ENCODE assay signal across 12 mouse cellular contexts in genomic region chr15:11008756-11009155, GRCm38 (mm10). TPM values are rescaled to one million over a fixed set of nuclear protein-coding genes. Genes with fewer than 3 reads are reported as not detected.
DNase-seq lines count a peak whose midpoint lies in the region; ATAC-seq and TF ChIP-seq lines count a peak whose summit lies in the region.
"Had no signal": no experiment of that assay in that cellular context is flagged by ENCODE, and none has a peak within 500 bp of the region (broad histone marks: within the 10 kb centered on the region; RNA-seq: fewer than 3 reads in every experiment).

No protein-coding gene starts in this region.

- DNase-seq in heart, postnatal 0 days (ENCODE audit: low spot score): no peak
- DNase-seq in lung, embryonic 14.5 days: peak; percentile 49
- DNase-seq in lung, postnatal 10 days: no peak
- DNase-seq in adipocyte (ENCODE audit: low spot score): peak; percentile 13
- DNase-seq in retina, postnatal 1 day: peak; percentile 38
- no peak for DNase-seq in cerebellum, adult 11 months
- DNase-seq: cerebellum, adult 2 months had no signal

- no peak overlapping the region for H3K27ac ChIP-seq in heart, postnatal 0 days (ENCODE audit: low read depth)
- H3K27ac ChIP-seq in heart, embryonic 12.5 days (ENCODE audit: poor library complexity, severe bottlenecking): no peak overlapping the region
- no peak overlapping the region for H3K27ac ChIP-seq in lung, embryonic 14.5 days (ENCODE audit: low read depth)
- H3K27ac ChIP-seq: hindbrain, embryonic 13.5 days; neural tube, embryonic 12.5 days had no signal

- H3K4me1 ChIP-seq in heart, postnatal 0 days (ENCODE audit: control insufficient read depth, insufficient read depth): no peaks in the 10 kb centered on the region
- no peaks in the 10 kb centered on the region for H3K4me1 ChIP-seq in heart, embryonic 12.5 days (replicated peaks)
- no peaks in the 10 kb centered on the region for H3K4me1 ChIP-seq in lung, embryonic 14.5 days (ENCODE audit: insufficient read depth)
- H3K4me1 ChIP-seq: hindbrain, embryonic 13.5 days; neural tube, embryonic 12.5 days had no signal

- 22% methylated on average over 5 of the region's 5 CpGs for WGBS in heart, postnatal 0 days
- 25% methylated on average over 5 of the region's 5 CpGs for WGBS in heart, embryonic 12.5 days
- WGBS in lung, embryonic 14.5 days: 16% methylated on average over 5 of the region's 5 CpGs

- no peaks in the 10 kb centered on the region for H3K36me3 ChIP-seq in heart, postnatal 0 days (replicated peaks; ENCODE audit: control insufficient read depth, insufficient read depth, low read length)
- H3K36me3 ChIP-seq in heart, embryonic 12.5 days: no peaks in the 10 kb centered on the region
- H3K36me3 ChIP-seq in lung, embryonic 14.5 days (ENCODE audit: insufficient read depth): no peaks in the 10 kb centered on the region
- H3K36me3 ChIP-seq: hindbrain, embryonic 13.5 days; neural tube, embryonic 12.5 days had no signal

- TF ChIP-seq EP300 in heart, postnatal 0 days (IDR thresholded peaks at IDR 0.05; ENCODE audit: low read depth): no peak

- H3K9me3 ChIP-seq in heart, postnatal 0 days (replicated peaks; ENCODE audit: control insufficient read depth, low read length): no peaks in the 10 kb centered on the region
- no peaks in the 10 kb centered on the region for H3K9me3 ChIP-seq in heart, embryonic 12.5 days (replicated peaks)
- H3K9me3 ChIP-seq in lung, embryonic 14.5 days (ENCODE audit: low read depth, low read length): no peaks in the 10 kb centered on the region
- H3K9me3 ChIP-seq: hindbrain, embryonic 13.5 days; neural tube, embryonic 12.5 days had no signal

- TF ChIP-seq CTCF in heart, postnatal 0 days (IDR thresholded peaks at IDR 0.05; ENCODE audit: low read depth): peak; percentile 34
- TF ChIP-seq CTCF in lung, embryonic 14.5 days (IDR thresholded peaks at IDR 0.05; ENCODE audit: low read depth): peak; percentile 65

- H3K4me3 ChIP-seq in heart, postnatal 0 days (ENCODE audit: low read depth, low read length): no peak overlapping the region
- no peak overlapping the region for H3K4me3 ChIP-seq in heart, embryonic 12.5 days
- no peak overlapping the region for H3K4me3 ChIP-seq in lung, embryonic 14.5 days (ENCODE audit: low read depth, low read length)
- H3K4me3 ChIP-seq: hindbrain, embryonic 13.5 days; neural tube, embryonic 12.5 days had no signal

- no peak for ATAC-seq in heart, postnatal 0 days (ENCODE audit: insufficient read depth, low read depth)
- no peak for ATAC-seq in heart, embryonic 12.5 days (ENCODE audit: insufficient number of reproducible peaks, low FRiP score)
- no peak for ATAC-seq in lung, embryonic 14.5 days (ENCODE audit: insufficient read depth)
- no peak for ATAC-seq in cerebellum, adult (ENCODE audit: insufficient number of reproducible peaks, low FRiP score, low TSS enrichment)

- H3K4me2 ChIP-seq in heart, postnatal 0 days (ENCODE audit: low read depth, low read length): no peak overlapping the region
- H3K4me2 ChIP-seq in heart, embryonic 12.5 days: no peak overlapping the region
- no peak overlapping the region for H3K4me2 ChIP-seq in lung, embryonic 14.5 days
- H3K4me2 ChIP-seq: hindbrain, embryonic 13.5 days; neural tube, embryonic 12.5 days had no signal

- 0 out of 2 replicates have a peak, but pooled peaks cover 4% of the 10 kb centered on the region for H3K27me3 ChIP-seq in heart, postnatal 0 days (ENCODE audit: control insufficient read depth, insufficient read depth, low read length)
- peaks cover 8% of the 10 kb centered on the region; the same call in 1 of the 2 replicates for H3K27me3 ChIP-seq in heart, embryonic 12.5 days (replicated peaks)
- H3K27me3 ChIP-seq in lung, embryonic 14.5 days (ENCODE audit: insufficient read depth, low read length): no peaks in the 10 kb centered on the region
- H3K27me3 ChIP-seq: hindbrain, embryonic 13.5 days; neural tube, embryonic 12.5 days had no signal

- H3K9ac ChIP-seq in heart, postnatal 0 days (replicated peaks; ENCODE audit: low read depth, low read length): no peak overlapping the region
- H3K9ac ChIP-seq in heart, embryonic 12.5 days: no peak overlapping the region
- H3K9ac ChIP-seq in lung, embryonic 14.5 days: no peak overlapping the region
- H3K9ac ChIP-seq: hindbrain, embryonic 13.5 days; neural tube, embryonic 12.5 days had no signal

RNA-seq across cellular contexts. Expression of gene Slc45a2, which starts 8.2 kb away (rescaled TPM):
- not detected in 2 replicates for total RNA-seq in heart, postnatal 0 days (2014; rRNA removed; ENCODE audit: low replicate concordance)
- polyA plus RNA-seq in heart, postnatal 0 days (2015; fragmentation: Nextera tagmentation; extraction: Ambion mirVana): 0.12 and 0.18 TPM in 2 replicates
- 0.08 TPM in 1 of 2 replicates, not detected in the other for polyA plus RNA-seq in heart, embryonic 12.5 days (2016; fragmentation: Nextera tagmentation; extraction: Ambion mirVana)
- not detected in 2 replicates for polyA plus RNA-seq in lung, embryonic 14.5 days (2014; fragmentation: Nextera tagmentation; extraction: Ambion mirVana)

RNA-seq across cellular contexts. Expression of gene Amacr, which starts 27.2 kb away (rescaled TPM):
- total RNA-seq in heart, postnatal 0 days (2014; rRNA removed; ENCODE audit: low replicate concordance): 11.2 and 25.5 TPM in 2 replicates
- 24.7 and 25.8 TPM in 2 replicates for polyA plus RNA-seq in heart, postnatal 0 days (2015; fragmentation: Nextera tagmentation; extraction: Ambion mirVana)
- 13.2 and 13.8 TPM in 2 replicates for polyA plus RNA-seq in heart, embryonic 12.5 days (2016; fragmentation: Nextera tagmentation; extraction: Ambion mirVana)
- 14.3 and 14.6 TPM in 2 replicates for polyA plus RNA-seq in lung, embryonic 14.5 days (2014; fragmentation: Nextera tagmentation; extraction: Ambion mirVana)

RNA-seq across cellular contexts. Expression of gene Rxfp3, which starts 29.0 kb away (rescaled TPM):
- total RNA-seq in heart, postnatal 0 days (2014; rRNA removed; ENCODE audit: low replicate concordance): 1.8 TPM in 1 of 2 replicates, not detected in the other
- polyA plus RNA-seq in heart, postnatal 0 days (2015; fragmentation: Nextera tagmentation; extraction: Ambion mirVana): 0.05 and 0.07 TPM in 2 replicates
- polyA plus RNA-seq in heart, embryonic 12.5 days (2016; fragmentation: Nextera tagmentation; extraction: Ambion mirVana): 0.06 TPM in 2 replicates
- polyA plus RNA-seq in lung, embryonic 14.5 days (2014; fragmentation: Nextera tagmentation; extraction: Ambion mirVana): 0.04 and 0.07 TPM in 2 replicates
- total RNA-seq: gastrocnemius, adult 18-20 months had no signal

RNA-seq across cellular contexts. Expression of gene Adamts12, which starts 55.8 kb away (rescaled TPM):
- total RNA-seq in heart, postnatal 0 days (2014; rRNA removed; ENCODE audit: low replicate concordance): 5.4 and 6.4 TPM in 2 replicates
- 1.1 and 1.2 TPM in 2 replicates for polyA plus RNA-seq in heart, postnatal 0 days (2015; fragmentation: Nextera tagmentation; extraction: Ambion mirVana)
- polyA plus RNA-seq in heart, embryonic 12.5 days (2016; fragmentation: Nextera tagmentation; extraction: Ambion mirVana): 1.1 and 1.4 TPM in 2 replicates
- polyA plus RNA-seq in lung, embryonic 14.5 days (2014; fragmentation: Nextera tagmentation; extraction: Ambion mirVana): 6.8 and 7.0 TPM in 2 replicates

RNA-seq across cellular contexts. Expression of gene C1qtnf3, which starts 56.6 kb away (rescaled TPM):
- total RNA-seq in heart, postnatal 0 days (2014; rRNA removed; ENCODE audit: low replicate concordance): 6.5 TPM in 1 of 2 replicates, not detected in the other
- 0.16 and 1.3 TPM in 2 replicates for polyA plus RNA-seq in heart, postnatal 0 days (2015; fragmentation: Nextera tagmentation; extraction: Ambion mirVana)
- polyA plus RNA-seq in heart, embryonic 12.5 days (2016; fragmentation: Nextera tagmentation; extraction: Ambion mirVana): 0.14 and 0.28 TPM in 2 replicates
- polyA plus RNA-seq in lung, embryonic 14.5 days (2014; fragmentation: Nextera tagmentation; extraction: Ambion mirVana): 0.14 and 0.35 TPM in 2 replicates

Comparison
In these comparisons a context has a peak if more than half of its experiments do, and no peak if none do; other contexts are left out.
1. DNase-seq: peak in lung, embryonic 14.5 days (single experiment), adipocyte (single experiment) and retina, postnatal 1 day (single experiment); none in heart, postnatal 0 days (single experiment), lung, postnatal 10 days (single experiment) and cerebellum, adult 11 months (single experiment).